Mouse (Mus musculus): ENCODE measurements around the gene Il2rb. TPM values are rescaled to one million over a fixed set of nuclear protein-coding genes. Genes with fewer than 3 reads are reported as not detected.

Il2rb gene
- polyA plus RNA-seq (2012; rRNA removed) (0.39 and 0.73 TPM in 2 replicates), polyA plus RNA-seq (2014; fragmentation: Nextera tagmentation; extraction: Ambion mirVana) (0.15 and 0.33 TPM in 2 replicates)

GRCm38 (mm10) chr15:78494968-78495406, at the start of gene Il2rb:
Il2rb (minus strand) TSS chr15:78495271.
- Histone ChIP-seq H3K27ac (replicated peaks; ENCODE audit: low read depth, low read length) (no peak within 1 kb of the TSS), H3K9me3 (ENCODE audit: control insufficient read depth, low read length) (no peaks in the 10 kb centered on the region), H3K36me3 (ENCODE audit: control insufficient read depth, insufficient read depth, low read length) (no peaks in the 10 kb centered on the region), H3K4me2 (replicated peaks; ENCODE audit: low read depth, low read length, severe bottlenecking) (no peak within 1 kb of the TSS), H3K27me3 (ENCODE audit: control insufficient read depth, insufficient read depth, low read length) (no peaks in the 10 kb centered on the region), H3K4me3 (replicated peaks; ENCODE audit: low read length) (no peak within 1 kb of the TSS), H3K9ac (ENCODE audit: low read depth, low read length, severe bottlenecking) (no peak within 1 kb of the TSS), H3K4me1 (ENCODE audit: control insufficient read depth, insufficient read depth, low read length) (peaks cover 3% of the 10 kb centered on the region; the same call in 1 of the 2 replicates)
- ATAC-seq (ENCODE audit: low FRiP score, low read depth) (no peak), DNase-seq (ENCODE audit: low spot score) (no peak)
- no peak for TF ChIP-seq POLR2A (IDR thresholded peaks at IDR 0.05; ENCODE audit: borderline replicate concordance, extremely low read depth, insufficient read depth, insufficient read length)
- 95% methylated on average over 10 of the region's 11 CpGs for WGBS

DNA sequence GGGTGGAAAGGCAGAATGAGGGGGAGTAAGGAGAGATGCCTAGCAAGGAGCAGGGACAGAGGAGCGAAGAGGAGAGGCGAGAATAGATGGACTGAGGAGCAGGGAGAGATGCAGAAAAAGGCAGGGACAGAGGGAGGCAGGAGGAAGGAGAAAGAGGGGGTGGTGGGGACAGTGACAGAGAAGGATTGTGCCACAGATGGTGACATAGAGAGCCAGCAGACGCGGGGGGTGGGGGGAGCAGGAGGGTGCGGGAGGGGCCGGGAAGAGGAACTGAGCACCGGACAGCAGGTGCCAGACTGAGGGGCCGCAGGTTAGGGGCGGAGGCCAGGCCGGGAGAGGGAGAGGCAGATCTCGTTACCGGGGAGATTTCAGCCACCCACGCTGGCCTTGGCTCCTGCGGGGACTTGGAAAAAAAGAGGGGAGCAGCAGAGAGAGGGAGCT, 49.5 kb upstream of the Il2rb start, which contains the start of gene Sstr3:
TSS of gene Sstr3 (minus strand) at position 125 of the 441 bp plus-strand sequence.
- Histone ChIP-seq H3K36me3 (ENCODE audit: control insufficient read depth, insufficient read depth, low read length) (no peaks in the 10 kb centered on the region), H3K4me1 (ENCODE audit: control insufficient read depth, insufficient read depth, low read length) (peaks cover 5% of the 10 kb centered on the region; the same call in 1 of the 2 replicates), H3K9me3 (ENCODE audit: control insufficient read depth, low read length) (no peaks in the 10 kb centered on the region), H3K27me3 (ENCODE audit: control insufficient read depth, insufficient read depth, low read length) (no peaks in the 10 kb centered on the region; the same call in 1 of the 2 replicates), H3K4me3 (replicated peaks; ENCODE audit: low read length) (no peak within 1 kb of the TSS), H3K4me2 (replicated peaks; ENCODE audit: low read depth, low read length, severe bottlenecking) (no peak within 1 kb of the TSS), H3K9ac (ENCODE audit: low read depth, low read length, severe bottlenecking) (0 out of 2 replicates have a peak within 1 kb of the TSS, but pooled peaks have one; percentile 16), H3K27ac (replicated peaks; ENCODE audit: low read depth, low read length) (no peak within 1 kb of the TSS)
- DNase-seq (ENCODE audit: low spot score) (no peak), ATAC-seq (ENCODE audit: low FRiP score, low read depth) (no peak)
- 9% methylated on average over 14 of the region's 14 CpGs for WGBS
- TF ChIP-seq POLR2A (IDR thresholded peaks at IDR 0.05; ENCODE audit: borderline replicate concordance, extremely low read depth, insufficient read depth, insufficient read length): no peak

- ATAC-seq (ENCODE audit: low FRiP score, low read depth): no peak
- DNase-seq (ENCODE audit: low spot score): no peak
- no peaks in the 10 kb centered on the region for H3K9me3 ChIP-seq (ENCODE audit: control insufficient read depth, low read length)
- H3K27me3 ChIP-seq (ENCODE audit: control insufficient read depth, insufficient read depth, low read length): no peaks in the 10 kb centered on the region; the same call in 1 of the 2 replicates
- peaks cover 5% of the 10 kb centered on the region; the same call in 1 of the 2 replicates for H3K4me1 ChIP-seq (ENCODE audit: control insufficient read depth, insufficient read depth, low read length)
- TF ChIP-seq POLR2A (IDR thresholded peaks at IDR 0.05; ENCODE audit: borderline replicate concordance, extremely low read depth, insufficient read depth, insufficient read length): no peak
- WGBS: 79% methylated on average over 15 of the region's 15 CpGs
- H3K36me3 ChIP-seq (ENCODE audit: control insufficient read depth, insufficient read depth, low read length): no peaks in the 10 kb centered on the region
- no peak overlapping the region for H3K9ac ChIP-seq (ENCODE audit: low read depth, low read length, severe bottlenecking)
- no peak overlapping the region for H3K4me3 ChIP-seq (replicated peaks; ENCODE audit: low read length)
- H3K27ac ChIP-seq (replicated peaks; ENCODE audit: low read depth, low read length): no peak overlapping the region
- H3K4me2 ChIP-seq (replicated peaks; ENCODE audit: low read depth, low read length, severe bottlenecking): no peak overlapping the region
These were observed 49.0 kb upstream of the Il2rb start for GRCm38 (mm10) chr15:78544041-78544440.

DNA sequence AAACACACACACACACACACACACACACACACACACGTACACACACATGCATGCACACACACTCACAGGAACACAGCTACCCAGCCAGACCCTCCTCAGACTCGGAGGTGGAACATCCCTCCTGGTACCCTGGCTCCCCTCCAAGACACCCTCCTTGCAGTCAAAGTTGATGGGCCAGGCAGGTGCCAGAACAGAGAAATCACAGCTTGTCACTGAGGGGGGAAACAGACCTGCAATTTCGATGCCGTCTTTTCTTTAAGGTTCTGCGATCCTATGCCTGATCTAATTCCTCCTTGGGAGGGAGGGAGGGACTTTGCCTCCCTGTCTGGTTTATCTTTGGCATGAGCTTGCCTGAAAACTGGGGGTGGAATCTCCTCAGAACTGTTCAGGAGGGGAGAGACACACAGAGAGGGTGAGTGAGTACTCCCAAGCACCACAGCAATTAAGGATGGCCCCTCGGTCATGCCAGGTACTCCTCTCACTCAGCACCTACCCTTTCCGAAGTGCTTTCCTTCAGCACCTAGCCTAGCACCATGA, 47.8 kb upstream of the Il2rb start:
- Histone ChIP-seq H3K4me2 (replicated peaks; ENCODE audit: low read depth, low read length, severe bottlenecking) (no peak overlapping the region), H3K36me3 (ENCODE audit: control insufficient read depth, insufficient read depth, low read length) (no peaks in the 10 kb centered on the region), H3K27ac (replicated peaks; ENCODE audit: low read depth, low read length) (no peak overlapping the region), H3K4me3 (replicated peaks; ENCODE audit: low read length) (no peak overlapping the region), H3K9ac (ENCODE audit: low read depth, low read length, severe bottlenecking) (no peak overlapping the region), H3K4me1 (ENCODE audit: control insufficient read depth, insufficient read depth, low read length) (peaks cover 5% of the 10 kb centered on the region; the same call in 1 of the 2 replicates), H3K9me3 (ENCODE audit: control insufficient read depth, low read length) (no peaks in the 10 kb centered on the region), H3K27me3 (ENCODE audit: control insufficient read depth, insufficient read depth, low read length) (no peaks in the 10 kb centered on the region; the same call in 1 of the 2 replicates)
- TF ChIP-seq POLR2A (IDR thresholded peaks at IDR 0.05; ENCODE audit: borderline replicate concordance, extremely low read depth, insufficient read depth, insufficient read length): no peak
- DNase-seq (ENCODE audit: low spot score) (no peak), ATAC-seq (ENCODE audit: low FRiP score, low read depth) (no peak)
- WGBS: 60% methylated on average over 7 of the region's 7 CpGs

DNA sequence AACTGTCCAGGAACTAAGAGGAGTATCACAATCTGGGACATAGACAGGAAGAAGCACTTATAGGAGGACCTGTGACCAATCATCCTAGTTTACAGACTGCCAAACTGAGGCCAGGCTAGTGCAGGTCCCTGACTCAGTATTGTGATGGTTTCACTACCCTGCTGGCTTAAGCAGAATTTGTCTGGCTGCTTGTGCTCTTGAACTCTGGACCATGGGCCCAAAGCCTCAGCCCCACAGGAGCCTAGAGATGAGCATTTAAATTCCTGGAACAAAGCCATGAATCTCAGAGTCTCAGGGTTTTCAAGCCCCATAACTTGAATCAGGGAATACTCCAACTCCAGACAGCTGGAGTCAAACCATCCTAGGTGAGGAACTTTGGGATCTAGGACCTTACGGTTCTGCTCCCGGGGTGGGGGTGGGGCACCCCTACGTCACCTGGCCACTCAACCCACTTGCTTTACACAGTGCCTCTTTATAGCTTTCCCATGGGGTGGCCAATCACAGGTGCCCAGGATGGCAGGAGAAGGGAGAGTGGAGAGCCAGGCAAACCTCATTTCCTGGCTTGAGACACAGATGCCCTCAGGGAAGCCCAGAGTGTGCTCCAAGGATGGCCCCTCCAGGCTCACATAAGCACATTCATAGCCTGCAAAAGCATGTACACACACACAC, 47.2 kb upstream of the Il2rb start:
- H3K27me3 ChIP-seq (ENCODE audit: control insufficient read depth, insufficient read depth, low read length): no peaks in the 10 kb centered on the region; the same call in 1 of the 2 replicates
- no peak for TF ChIP-seq POLR2A (IDR thresholded peaks at IDR 0.05; ENCODE audit: borderline replicate concordance, extremely low read depth, insufficient read depth, insufficient read length)
- no peak overlapping the region for H3K9ac ChIP-seq (ENCODE audit: low read depth, low read length, severe bottlenecking)

More for the DNA sequence above, 47.2 kb upstream of the Il2rb start:
- Histone ChIP-seq H3K4me1 (ENCODE audit: control insufficient read depth, insufficient read depth, low read length) (peaks cover 5% of the 10 kb centered on the region; the same call in 1 of the 2 replicates), H3K36me3 (ENCODE audit: control insufficient read depth, insufficient read depth, low read length) (no peaks in the 10 kb centered on the region), H3K4me3 (replicated peaks; ENCODE audit: low read length) (no peak overlapping the region), H3K4me2 (replicated peaks; ENCODE audit: low read depth, low read length, severe bottlenecking) (no peak overlapping the region), H3K27ac (replicated peaks; ENCODE audit: low read depth, low read length) (no peak overlapping the region), H3K9me3 (ENCODE audit: control insufficient read depth, low read length) (no peaks in the 10 kb centered on the region)
- no peak for ATAC-seq (ENCODE audit: low FRiP score, low read depth)
- no peak for DNase-seq (ENCODE audit: low spot score)
- 52% methylated on average over 3 of the region's 3 CpGs for WGBS

Data from limb, embryonic 14.5 days (tissue).